Mouse (Mus musculus): ENCODE measurements around the gene Wscd2. TPM values are rescaled to one million over a fixed set of nuclear protein-coding genes. Genes with fewer than 3 reads are reported as not detected.
"Not testable (repeated sequence)": the region's sequence is repeated elsewhere in the genome, so short reads cannot be mapped to it uniquely, and the experiment has no call there.

Wscd2 gene
- polyA plus RNA-seq, 1 experiment from 2014 or later = not detected

DNA sequence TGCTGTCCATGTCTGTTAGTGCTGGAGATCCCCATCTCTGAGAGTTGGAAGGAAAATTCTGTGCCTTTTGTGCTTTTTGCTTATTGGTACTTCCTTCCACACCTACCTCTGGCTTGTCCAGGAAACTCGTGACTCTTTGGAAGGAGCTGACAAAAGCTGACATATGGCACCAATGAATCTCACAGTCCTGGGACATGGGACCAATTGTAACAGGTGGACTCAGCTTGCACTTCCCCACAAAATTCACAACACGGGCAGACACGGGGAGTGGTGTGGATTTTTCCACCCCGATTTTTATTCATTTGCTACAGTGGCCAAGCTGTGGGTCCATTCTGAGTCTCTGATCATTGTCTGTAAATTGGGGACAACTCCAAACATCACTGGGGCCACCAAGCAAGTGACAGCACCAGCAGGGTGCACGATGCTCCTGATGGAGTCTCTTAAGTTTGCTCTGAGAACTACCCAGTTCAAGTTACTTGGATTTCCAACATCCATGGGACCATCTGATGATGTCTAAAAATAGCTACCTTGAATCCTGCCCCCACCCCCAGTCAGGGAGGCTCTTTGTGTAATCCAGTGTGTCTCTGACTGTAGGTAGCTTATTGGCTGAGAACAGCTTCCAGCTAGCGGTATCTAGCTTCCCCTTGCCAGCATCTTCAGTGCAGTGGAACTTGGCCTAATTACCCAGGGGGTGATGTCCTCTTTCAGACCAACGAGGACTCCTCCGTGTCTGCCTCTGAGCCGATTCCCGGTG, 75.1 kb downstream of the Wscd2 start:
- H3K4me3 ChIP-seq (ENCODE audit: inconsistent target) = no peak overlapping the region
- H3K27ac ChIP-seq = no peak overlapping the region
- no peaks in the 10 kb centered on the region for H3K36me3 ChIP-seq (ENCODE audit: inconsistent target)
- 81% methylated on average over 10 of the region's 10 CpGs for WGBS (ENCODE audit: missing documents)
- H3K79me2 ChIP-seq (ENCODE audit: inconsistent target) = no peaks in the 10 kb centered on the region

DNA sequence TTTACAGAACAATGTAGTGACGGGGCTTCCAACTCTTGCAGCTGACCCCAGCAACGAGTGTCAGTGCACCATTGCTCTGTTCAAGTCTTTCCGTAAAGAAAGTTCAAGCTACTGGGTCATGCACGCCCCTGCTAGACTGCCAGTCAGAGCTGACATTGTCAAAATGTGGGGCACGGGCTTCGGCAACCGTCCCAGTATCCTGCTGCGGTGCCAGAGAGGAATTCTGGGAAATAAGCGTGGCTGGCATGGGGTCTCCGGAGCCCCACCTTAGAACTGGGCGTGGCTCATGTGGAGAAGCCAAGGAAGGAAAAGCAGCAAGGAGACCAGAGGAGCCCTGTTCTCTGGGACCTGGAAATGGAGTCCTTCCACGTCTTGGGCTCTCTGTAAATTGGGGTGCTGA, 75.7 kb downstream of the Wscd2 start:
- Histone ChIP-seq H3K36me3 (ENCODE audit: inconsistent target) (no peaks in the 10 kb centered on the region), H3K4me3 (ENCODE audit: inconsistent target) (no peak overlapping the region), H3K27ac (no peak overlapping the region), H3K79me2 (ENCODE audit: inconsistent target) (no peaks in the 10 kb centered on the region)
- WGBS (ENCODE audit: missing documents) = 90% methylated on average over 12 of the region's 12 CpGs

- Histone ChIP-seq H3K36me3 (ENCODE audit: inconsistent target) (no peaks in the 10 kb centered on the region), H3K79me2 (ENCODE audit: inconsistent target) (no peaks in the 10 kb centered on the region), H3K4me3 (ENCODE audit: inconsistent target) (no peak overlapping the region), H3K27ac (no peak overlapping the region)
- WGBS (ENCODE audit: missing documents) = 57% methylated on average over 7 of the region's 7 CpGs
Observed at GRCm38 (mm10) chr5:113570056-113570717, 80.1 kb downstream of the Wscd2 start.

DNA sequence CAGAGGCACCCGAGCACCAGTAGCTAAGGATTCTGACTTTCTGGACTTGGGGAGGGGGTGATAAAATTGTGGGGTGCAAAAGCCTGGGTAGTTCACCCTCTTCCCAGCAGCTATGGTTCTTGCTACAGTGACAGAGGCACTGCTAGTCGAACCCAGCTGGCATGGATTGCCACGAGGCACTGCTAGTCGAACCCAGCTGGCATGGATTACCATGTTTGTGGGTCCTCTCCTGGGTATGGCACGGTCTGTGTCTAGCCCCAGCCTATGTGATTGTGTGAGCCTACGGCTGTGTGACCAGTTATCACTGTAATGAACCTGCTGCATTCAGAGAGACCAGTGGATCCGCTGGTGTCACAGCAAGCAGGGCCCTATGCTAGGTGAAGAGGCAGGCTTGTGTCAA, 87.4 kb downstream of the Wscd2 start:
- Histone ChIP-seq H3K4me3 (ENCODE audit: inconsistent target) (no peak overlapping the region), H3K79me2 (ENCODE audit: inconsistent target) (no peaks in the 10 kb centered on the region), H3K27ac (no peak overlapping the region), H3K36me3 (ENCODE audit: inconsistent target) (no peaks in the 10 kb centered on the region)
- 78% methylated on average over 7 of the region's 7 CpGs for WGBS (ENCODE audit: missing documents)

GRCm38 (mm10) chr5:113578428-113578827, 88.3 kb downstream of the Wscd2 start:
- Histone ChIP-seq H3K36me3 (ENCODE audit: inconsistent target) (no peaks in the 10 kb centered on the region), H3K4me3 (ENCODE audit: inconsistent target) (no peak overlapping the region), H3K27ac (no peak overlapping the region), H3K79me2 (ENCODE audit: inconsistent target) (no peaks in the 10 kb centered on the region)
- 94% methylated on average over 6 of the region's 6 CpGs for WGBS (ENCODE audit: missing documents)

DNA sequence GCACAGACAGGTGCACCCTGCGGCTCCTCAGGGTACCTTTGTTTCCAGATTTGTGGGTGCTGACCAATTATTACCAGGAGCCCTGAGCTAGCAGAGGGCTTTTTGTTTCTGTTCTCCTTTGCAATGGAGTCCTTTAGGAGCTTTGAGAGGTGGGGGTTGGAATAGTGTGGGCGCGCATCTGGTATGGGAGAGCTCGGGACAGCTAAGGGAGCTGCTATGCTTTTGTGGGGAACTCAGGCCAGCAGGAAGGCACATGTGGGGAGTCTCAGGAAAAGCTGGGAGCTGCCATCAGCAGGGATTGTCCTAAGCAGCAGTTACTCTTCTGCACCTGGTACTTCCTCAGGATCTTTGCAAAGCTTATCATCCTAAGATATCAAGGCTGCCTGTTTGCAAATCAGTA, 89.0 kb downstream of the Wscd2 start:
- no peaks in the 10 kb centered on the region for H3K79me2 ChIP-seq (ENCODE audit: inconsistent target)
- 71% methylated on average over 4 of the region's 4 CpGs for WGBS (ENCODE audit: missing documents)

GRCm38 (mm10) chr5:113580248-113580647, 90.1 kb downstream of the Wscd2 start:
- H3K36me3 ChIP-seq (ENCODE audit: inconsistent target) = no peaks in the 10 kb centered on the region
- H3K79me2 ChIP-seq (ENCODE audit: inconsistent target) = no peaks in the 10 kb centered on the region
- no peak overlapping the region for H3K27ac ChIP-seq
- no peak overlapping the region for H3K4me3 ChIP-seq (ENCODE audit: inconsistent target)
- 54% methylated on average over 8 of the region's 8 CpGs for WGBS (ENCODE audit: missing documents)

More for the DNA sequence above, 89.0 kb downstream of the Wscd2 start:
- no peak overlapping the region for H3K4me3 ChIP-seq (ENCODE audit: inconsistent target)
- no peak overlapping the region for H3K27ac ChIP-seq
- H3K36me3 ChIP-seq (ENCODE audit: inconsistent target) = no peaks in the 10 kb centered on the region

GRCm38 (mm10) chr5:113580801-113581200, 90.7 kb downstream of the Wscd2 start:
- H3K36me3 ChIP-seq (ENCODE audit: inconsistent target) = no peaks in the 10 kb centered on the region
- H3K79me2 ChIP-seq (ENCODE audit: inconsistent target) = no peaks in the 10 kb centered on the region
- H3K4me3 ChIP-seq (ENCODE audit: inconsistent target) = no peak overlapping the region
- H3K27ac ChIP-seq = no peak overlapping the region
- 55% methylated on average over 9 of the region's 9 CpGs for WGBS (ENCODE audit: missing documents)

DNA sequence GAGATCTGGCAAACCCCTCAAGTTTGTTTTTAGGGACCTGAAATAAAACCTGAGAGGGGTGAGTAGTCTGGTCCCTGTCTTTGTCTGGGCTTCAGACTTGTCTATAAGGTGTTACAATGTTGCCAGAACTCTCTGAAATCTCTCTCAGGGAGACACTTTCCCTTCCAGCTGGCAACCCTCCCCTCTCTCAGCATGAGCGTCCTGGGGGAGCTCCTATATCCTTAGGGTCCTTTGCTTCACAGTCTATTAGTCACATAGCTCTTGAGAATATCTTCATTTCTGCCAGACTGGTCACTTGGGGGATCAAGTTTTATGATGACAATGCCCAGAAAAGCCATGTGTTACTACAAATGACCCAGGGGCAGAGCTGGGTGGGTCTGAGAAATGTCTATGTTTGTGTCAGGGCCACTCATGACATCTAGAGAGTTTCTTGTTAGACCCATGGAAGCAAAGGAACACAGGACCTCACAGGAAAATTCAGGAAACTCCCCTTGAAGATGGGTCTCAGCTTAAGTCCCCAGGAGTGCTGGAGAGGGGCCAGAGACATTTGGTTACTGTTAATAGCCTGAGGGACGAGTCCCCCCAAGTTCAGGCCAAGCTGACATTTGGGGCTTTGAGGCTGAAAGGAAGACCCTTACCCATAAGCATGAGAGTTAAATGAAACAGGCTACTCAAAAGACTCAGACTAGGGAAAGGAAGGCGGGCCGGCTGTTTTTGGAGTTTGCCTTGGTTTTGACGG, 93.5 kb downstream of the Wscd2 start:
- WGBS (ENCODE audit: missing documents) = 85% methylated on average over 5 of the region's 5 CpGs
- Histone ChIP-seq H3K4me3 (ENCODE audit: inconsistent target) (no peak overlapping the region), H3K27ac (no peak overlapping the region), H3K36me3 (ENCODE audit: inconsistent target) (no peaks in the 10 kb centered on the region), H3K79me2 (ENCODE audit: inconsistent target) (no peaks in the 10 kb centered on the region)

GRCm38 (mm10) chr5:113584439-113584838, 94.3 kb downstream of the Wscd2 start:
- H3K4me3 ChIP-seq (ENCODE audit: inconsistent target) = no peak overlapping the region

DNA sequence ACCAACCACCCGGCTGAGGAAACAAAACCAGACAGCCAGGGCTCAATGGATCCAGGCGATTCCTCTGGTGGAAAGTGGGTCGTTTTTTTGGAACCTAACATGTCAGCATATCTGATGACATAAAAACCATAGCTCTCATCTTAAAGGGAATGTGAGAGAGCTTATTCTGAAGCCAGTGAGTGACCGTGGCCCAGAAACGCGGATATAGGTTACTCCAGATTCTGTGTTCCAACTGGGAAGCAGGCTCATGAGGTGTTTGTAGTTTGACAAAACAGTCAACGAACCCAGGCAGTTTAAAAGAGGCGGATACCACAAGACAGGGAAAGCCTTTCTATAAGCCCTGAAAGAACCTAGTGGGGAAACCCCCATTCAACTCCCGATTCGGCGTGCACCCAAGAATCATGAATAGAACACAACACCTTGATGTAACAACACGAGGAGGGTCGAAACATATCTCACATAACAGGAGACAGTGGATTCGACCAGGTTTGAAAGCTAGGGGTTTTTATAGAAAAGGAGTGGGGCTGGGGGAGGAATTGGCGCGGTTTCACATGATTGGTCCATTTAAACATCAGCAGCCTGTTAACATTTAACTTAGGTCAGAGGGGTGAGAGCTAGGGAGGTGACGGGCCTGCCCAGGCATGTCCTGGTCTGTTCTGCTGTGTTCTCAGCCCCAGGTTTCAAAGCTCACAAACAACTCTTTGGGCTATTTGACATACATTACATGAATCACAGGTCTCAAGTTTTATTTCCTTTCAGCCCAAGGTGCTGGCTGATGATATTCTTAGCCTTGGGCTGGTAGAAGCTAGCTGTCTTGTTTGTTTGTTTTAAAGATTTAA, 95.7 kb downstream of the Wscd2 start:
- WGBS (ENCODE audit: missing documents) = 91% methylated on average over 14 of the region's 17 CpGs
- H3K27ac ChIP-seq; H3K4me3 ChIP-seq (ENCODE audit: inconsistent target); H3K36me3 ChIP-seq (ENCODE audit: inconsistent target); H3K79me2 ChIP-seq (ENCODE audit: inconsistent target): not testable (repeated sequence)

More at GRCm38 (mm10) chr5:113584439-113584838, 94.3 kb downstream of the Wscd2 start:
- WGBS (ENCODE audit: missing documents) = 34% methylated on average over 4 of the region's 6 CpGs
- Histone ChIP-seq H3K27ac (no peak overlapping the region), H3K36me3 (ENCODE audit: inconsistent target) (no peaks in the 10 kb centered on the region), H3K79me2 (ENCODE audit: inconsistent target) (no peaks in the 10 kb centered on the region)

- H3K79me2 ChIP-seq (ENCODE audit: inconsistent target); H3K27ac ChIP-seq: not testable (repeated sequence)
Observed at GRCm38 (mm10) chr5:113586458-113586849, 96.3 kb downstream of the Wscd2 start.

GRCm38 (mm10) chr5:113590010-113590640, 100.0 kb downstream of the Wscd2 start:
- 85% methylated on average over 5 of the region's 5 CpGs for WGBS (ENCODE audit: missing documents)
- H3K36me3 ChIP-seq (ENCODE audit: inconsistent target) = no peaks in the 10 kb centered on the region
- H3K27ac ChIP-seq = no peak overlapping the region
- no peaks in the 10 kb centered on the region for H3K79me2 ChIP-seq (ENCODE audit: inconsistent target)
- H3K4me3 ChIP-seq (ENCODE audit: inconsistent target) = no peak overlapping the region

More at GRCm38 (mm10) chr5:113586458-113586849, 96.3 kb downstream of the Wscd2 start:
- not testable (repeated sequence) for H3K36me3 ChIP-seq (ENCODE audit: inconsistent target); H3K4me3 ChIP-seq (ENCODE audit: inconsistent target)
- WGBS (ENCODE audit: missing documents) = 78% methylated on average over 5 of the region's 5 CpGs

- WGBS (ENCODE audit: missing documents) = 68% methylated on average over 3 of the region's 3 CpGs
- H3K36me3 ChIP-seq (ENCODE audit: inconsistent target) = no peaks in the 10 kb centered on the region
- no peaks in the 10 kb centered on the region for H3K79me2 ChIP-seq (ENCODE audit: inconsistent target)
- H3K27ac ChIP-seq = no peak overlapping the region
- no peak overlapping the region for H3K4me3 ChIP-seq (ENCODE audit: inconsistent target)
Observed at GRCm38 (mm10) chr5:113591166-113591565, 101.0 kb downstream of the Wscd2 start.

All from macrophage (primary cell).